Mouse (Mus musculus): ENCODE data around the gene Dzip1.

Gene Dzip1

DNA sequence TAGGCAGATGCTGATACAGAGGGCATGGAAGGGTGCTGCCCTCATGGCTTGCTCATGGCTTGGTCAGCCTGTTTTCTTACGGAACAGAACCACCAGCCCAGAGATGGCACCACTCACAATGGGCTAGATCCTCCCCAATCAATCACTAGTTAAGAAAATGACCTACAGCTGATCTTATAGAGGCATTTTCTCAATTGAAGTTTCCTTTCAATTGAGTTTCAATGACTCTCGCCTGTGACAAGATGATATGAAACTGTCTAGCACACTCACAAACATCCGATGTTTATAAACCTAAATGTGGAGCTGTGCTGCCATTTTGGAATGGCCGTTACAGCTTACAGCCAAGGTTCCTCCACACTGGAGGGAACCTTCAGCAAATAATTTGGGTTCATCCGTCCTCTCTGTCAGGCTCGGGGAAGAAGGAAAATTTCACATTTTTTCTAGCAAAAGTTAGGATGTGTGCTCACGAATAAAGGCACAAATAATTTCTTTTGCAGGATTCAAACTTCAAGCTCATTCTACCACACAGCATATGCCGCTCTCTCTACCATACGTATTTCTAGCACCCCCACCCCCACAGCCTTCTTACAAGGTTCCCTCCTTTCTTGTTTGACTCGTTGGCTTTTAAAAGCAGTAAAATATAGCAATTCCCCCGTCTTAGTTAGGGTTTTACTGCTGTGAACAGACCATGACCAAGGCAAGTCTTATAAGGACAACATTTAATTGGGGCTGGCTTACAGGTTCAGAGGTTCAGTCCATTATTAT lies 95.7 kb downstream of the Dzip1 start:
- DNase-seq, result peak; percentile 31

DNA sequence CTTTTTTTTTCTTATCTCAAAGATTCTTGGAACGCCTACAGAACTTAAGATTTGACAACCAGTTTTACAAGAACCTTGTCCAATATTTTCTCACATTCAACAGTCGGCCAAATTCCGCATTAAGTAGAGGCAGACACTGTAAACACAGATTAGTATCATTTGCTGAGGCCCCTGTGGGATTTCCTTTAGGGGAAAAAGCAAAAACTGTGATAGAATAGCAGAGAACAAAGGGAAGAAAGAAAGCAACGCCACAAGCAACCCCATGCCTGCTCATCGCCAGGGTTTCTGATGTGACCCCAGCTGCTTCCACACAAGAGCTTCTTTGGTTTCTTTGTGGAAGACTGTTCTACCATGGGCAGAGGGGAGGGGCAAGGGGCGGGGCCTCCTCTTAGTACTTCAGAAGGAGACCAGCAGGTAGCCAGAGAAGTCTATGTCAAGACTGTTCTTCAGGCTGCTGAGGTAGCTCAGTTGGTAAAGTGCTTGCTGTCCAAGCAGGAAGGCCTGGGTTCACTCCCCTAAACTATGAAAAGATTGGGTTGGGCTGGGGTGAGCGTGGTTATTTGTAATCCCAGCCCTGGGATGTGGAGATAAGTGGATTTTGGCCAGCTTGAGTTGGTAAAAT lies 97.9 kb downstream of the Dzip1 start:
- DNase-seq, result no peak

DNA sequence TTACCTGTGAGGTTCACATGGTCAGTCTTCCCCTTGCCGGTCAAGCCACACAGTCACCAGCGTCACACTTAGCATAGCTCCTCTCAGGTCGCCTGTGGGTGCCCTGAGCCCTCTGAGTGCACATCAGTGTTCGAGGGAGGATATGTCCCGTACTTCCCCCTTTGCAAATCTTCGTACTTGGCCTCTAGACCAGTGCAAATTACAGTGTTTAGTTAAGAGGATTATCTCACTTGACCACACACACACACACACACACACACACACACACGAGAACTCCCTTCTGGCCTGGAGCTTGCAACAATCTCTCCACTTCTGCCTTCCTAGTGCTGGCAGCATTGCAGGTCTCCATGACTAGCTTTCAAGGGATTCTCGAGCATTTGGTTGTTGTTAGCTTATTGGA lies 98.9 kb downstream of the Dzip1 start:
- DNase-seq, result no peak
